Mouse (Mus musculus): ENCODE results near the gene Pwwp2b. TPM values are rescaled to one million over a fixed set of nuclear protein-coding genes. Genes with fewer than 3 reads are reported as not detected.

The Pwwp2b gene
- polyA plus RNA-seq, 1 experiment from 2014 or later = 5.9 TPM

- no peak overlapping the region for H3K27ac ChIP-seq (replicated peaks)
- no peaks in the 10 kb centered on the region for H3K9me3 ChIP-seq
- H3K36me3 ChIP-seq = no peaks in the 10 kb centered on the region
- H3K4me1 ChIP-seq = peaks cover 6% of the 10 kb centered on the region
- no peak overlapping the region for H3K4me3 ChIP-seq
- no peaks in the 10 kb centered on the region for H3K27me3 ChIP-seq
- no peak for ATAC-seq (replicated peaks)
- no peak overlapping the region for H3K4me2 ChIP-seq (replicated peaks)
- 71% methylated on average over 2 of the region's 2 CpGs for WGBS
- no peak overlapping the region for H3K9ac ChIP-seq (replicated peaks)
Measured at GRCm38 (mm10) chr7:139309106-139309505, 60.8 kb downstream of the Pwwp2b start.

- H3K4me2 ChIP-seq (replicated peaks) = no peak overlapping the region
- no peaks in the 10 kb centered on the region for H3K36me3 ChIP-seq
- 13% methylated on average over 6 of the region's 6 CpGs for WGBS
- no peaks in the 10 kb centered on the region for H3K9me3 ChIP-seq
- H3K9ac ChIP-seq (replicated peaks) = no peak overlapping the region
- H3K27ac ChIP-seq (replicated peaks) = no peak overlapping the region
- ATAC-seq (replicated peaks) = peak; percentile 74
- no peaks in the 10 kb centered on the region for H3K27me3 ChIP-seq
- H3K4me1 ChIP-seq = peaks cover 6% of the 10 kb centered on the region
- no peak overlapping the region for H3K4me3 ChIP-seq
Measured at GRCm38 (mm10) chr7:139310487-139310951, 62.2 kb downstream of the Pwwp2b start.

- H3K27me3 ChIP-seq = no peaks in the 10 kb centered on the region
- peaks cover 6% of the 10 kb centered on the region for H3K4me1 ChIP-seq
- H3K36me3 ChIP-seq = no peaks in the 10 kb centered on the region
- H3K9ac ChIP-seq (replicated peaks) = no peak overlapping the region
- no peak overlapping the region for H3K4me3 ChIP-seq
- ATAC-seq (replicated peaks) = no peak
- H3K27ac ChIP-seq (replicated peaks) = no peak overlapping the region
- no peaks in the 10 kb centered on the region for H3K9me3 ChIP-seq
- no peak overlapping the region for H3K4me2 ChIP-seq (replicated peaks)
- WGBS = 46% methylated on average over 5 of the region's 5 CpGs
Measured at GRCm38 (mm10) chr7:139312686-139313085, 64.4 kb downstream of the Pwwp2b start.

- no peaks in the 10 kb centered on the region for H3K36me3 ChIP-seq
- H3K4me2 ChIP-seq (replicated peaks) = no peak overlapping the region
- no peak overlapping the region for H3K9ac ChIP-seq (replicated peaks)
- H3K4me1 ChIP-seq = peaks cover 6% of the 10 kb centered on the region
- H3K27me3 ChIP-seq = no peaks in the 10 kb centered on the region
- ATAC-seq (replicated peaks) = no peak
- no peak overlapping the region for H3K27ac ChIP-seq (replicated peaks)
- 87% methylated on average over 5 of the region's 5 CpGs for WGBS
- no peak overlapping the region for H3K4me3 ChIP-seq
- H3K9me3 ChIP-seq = no peaks in the 10 kb centered on the region
Measured at GRCm38 (mm10) chr7:139313413-139313812, 65.1 kb downstream of the Pwwp2b start.

- no peak overlapping the region for H3K9ac ChIP-seq (replicated peaks)
- no peak overlapping the region for H3K4me2 ChIP-seq (replicated peaks)
- H3K36me3 ChIP-seq = no peaks in the 10 kb centered on the region
- no peak overlapping the region for H3K4me3 ChIP-seq
- no peaks in the 10 kb centered on the region for H3K9me3 ChIP-seq
- no peak for ATAC-seq (replicated peaks)
- no peak overlapping the region for H3K27ac ChIP-seq (replicated peaks)
- H3K27me3 ChIP-seq = no peaks in the 10 kb centered on the region
- WGBS = 89% methylated on average over 3 of the region's 3 CpGs
- H3K4me1 ChIP-seq = peaks cover 12% of the 10 kb centered on the region
Measured at GRCm38 (mm10) chr7:139314716-139315115, 66.4 kb downstream of the Pwwp2b start.

GRCm38 (mm10) chr7:139319006-139319411, 70.7 kb downstream of the Pwwp2b start:
- no peaks in the 10 kb centered on the region for H3K36me3 ChIP-seq
- ATAC-seq (replicated peaks) = peak; percentile 82
- no peaks in the 10 kb centered on the region for H3K27me3 ChIP-seq
- H3K9ac ChIP-seq (replicated peaks) = no peak overlapping the region
- H3K4me2 ChIP-seq (replicated peaks) = no peak overlapping the region
- peaks cover 6% of the 10 kb centered on the region for H3K4me1 ChIP-seq
- no peaks in the 10 kb centered on the region for H3K9me3 ChIP-seq
- 3% methylated on average over 1 of the region's 1 CpGs for WGBS
- H3K4me3 ChIP-seq = no peak overlapping the region
- H3K27ac ChIP-seq (replicated peaks) = peak overlapping the region; percentile 28

Other genes starting within 250 kb of the Pwwp2b start
- gene Dpysl4, start 162.5 kb upstream of the Pwwp2b start, polyA plus RNA-seq (2015; fragmentation: Nextera tagmentation; extraction: Ambion mirVana) = 116 TPM in 2 replicates
- 2.8 and 4.7 TPM in 2 replicates for gene Lrrc27, start 35.5 kb upstream of the Pwwp2b start, polyA plus RNA-seq (2015; fragmentation: Nextera tagmentation; extraction: Ambion mirVana)
- gene Stk32c, start 35.2 kb upstream of the Pwwp2b start, polyA plus RNA-seq (2015; fragmentation: Nextera tagmentation; extraction: Ambion mirVana) = 0.93 and 0.98 TPM in 2 replicates
- 10.8 and 12.7 TPM in 2 replicates for gene Inpp5a, start 140.6 kb downstream of the Pwwp2b start, polyA plus RNA-seq (2015; fragmentation: Nextera tagmentation; extraction: Ambion mirVana)